Mouse (Mus musculus): ENCODE measurements around the gene Actrt2. TPM values are rescaled to one million over a fixed set of nuclear protein-coding genes. Genes with fewer than 3 reads are reported as not detected.

The Actrt2 gene
- polyA plus RNA-seq, 1 experiment from 2014 or later = not detected

GRCm38 (mm10) chr4:154641296-154642110 is 26.2 kb downstream of the Actrt2 start:
- peaks cover 7% of the 10 kb centered on the region; the same call in 1 of the 2 replicates for H3K4me1 ChIP-seq (replicated peaks; ENCODE audit: insufficient read depth, low read length)
- H3K9ac ChIP-seq (ENCODE audit: low read depth, low read length) = no peak overlapping the region
- no peaks in the 10 kb centered on the region for H3K36me3 ChIP-seq (ENCODE audit: insufficient read depth, low read length)
- H3K9me3 ChIP-seq (replicated peaks; ENCODE audit: low read length) = no peaks in the 10 kb centered on the region
- H3K4me2 ChIP-seq (ENCODE audit: low read length) = peak overlapping the region; percentile 16; the same call in 1 of the 2 replicates
- peak overlapping the region; percentile 20 for H3K27ac ChIP-seq
- H3K4me3 ChIP-seq (replicated peaks; ENCODE audit: low read depth, low read length) = no peak overlapping the region
- H3K27me3 ChIP-seq (ENCODE audit: insufficient read depth, low read length) = peaks cover 61% of the 10 kb centered on the region
- DNase-seq (ENCODE audit: low spot score) (no peak), ATAC-seq (replicated peaks; ENCODE audit: low FRiP score, low read depth) (no peak)
- WGBS = 2% methylated on average over 32 of the region's 32 CpGs
- TF ChIP-seq CTCF (IDR thresholded peaks at IDR 0.05; ENCODE audit: low read depth) = no peak

- no peak for ATAC-seq (replicated peaks; ENCODE audit: low FRiP score, low read depth)
- no peak overlapping the region for H3K4me3 ChIP-seq (replicated peaks; ENCODE audit: low read depth, low read length)
- peak overlapping the region; percentile 63; the same call in 1 of the 2 replicates for H3K4me2 ChIP-seq (ENCODE audit: low read length)
- peaks cover 9% of the 10 kb centered on the region; the same call in 1 of the 2 replicates for H3K4me1 ChIP-seq (replicated peaks; ENCODE audit: insufficient read depth, low read length)
- peaks cover 58% of the 10 kb centered on the region for H3K27me3 ChIP-seq (ENCODE audit: insufficient read depth, low read length)
- H3K9ac ChIP-seq (ENCODE audit: low read depth, low read length) = no peak overlapping the region
- peak overlapping the region; percentile 87 for H3K27ac ChIP-seq
- TF ChIP-seq CTCF (IDR thresholded peaks at IDR 0.05; ENCODE audit: low read depth) = no peak
- H3K36me3 ChIP-seq (ENCODE audit: insufficient read depth, low read length) = no peaks in the 10 kb centered on the region
- no peak for DNase-seq (ENCODE audit: low spot score)
- H3K9me3 ChIP-seq (replicated peaks; ENCODE audit: low read length) = no peaks in the 10 kb centered on the region
- WGBS = 5% methylated on average over 20 of the region's 20 CpGs
Measured at GRCm38 (mm10) chr4:154640443-154641295, 27.0 kb downstream of the Actrt2 start.

GRCm38 (mm10) chr4:154639591-154640442 is 27.9 kb downstream of the Actrt2 start:
- H3K9ac ChIP-seq (ENCODE audit: low read depth, low read length) = 0 out of 2 replicates have a peak overlapping the region, but pooled peaks have one; percentile 81
- H3K9me3 ChIP-seq (replicated peaks; ENCODE audit: low read length) = no peaks in the 10 kb centered on the region
- peak overlapping the region; percentile 63 for H3K4me2 ChIP-seq (ENCODE audit: low read length)
- no peak for DNase-seq (ENCODE audit: low spot score)
- no peak for TF ChIP-seq CTCF (IDR thresholded peaks at IDR 0.05; ENCODE audit: low read depth)
- 8% methylated on average over 13 of the region's 13 CpGs for WGBS
- H3K4me1 ChIP-seq (replicated peaks; ENCODE audit: insufficient read depth, low read length) = peaks cover 12% of the 10 kb centered on the region; the same call in 1 of the 2 replicates
- ATAC-seq (replicated peaks; ENCODE audit: low FRiP score, low read depth) = no peak
- peaks cover 65% of the 10 kb centered on the region for H3K27me3 ChIP-seq (ENCODE audit: insufficient read depth, low read length)
- peak overlapping the region; percentile 87; the same call in 1 of the 2 replicates for H3K27ac ChIP-seq
- peak overlapping the region; percentile 74; the same call in 1 of the 2 replicates for H3K4me3 ChIP-seq (replicated peaks; ENCODE audit: low read depth, low read length)
- H3K36me3 ChIP-seq (ENCODE audit: insufficient read depth, low read length) = no peaks in the 10 kb centered on the region

- WGBS = 4% methylated on average over 7 of the region's 7 CpGs
- no peaks in the 10 kb centered on the region for H3K9me3 ChIP-seq (replicated peaks; ENCODE audit: low read length)
- peak; percentile 63 for DNase-seq (ENCODE audit: low spot score)
- H3K4me2 ChIP-seq (ENCODE audit: low read length) = peak overlapping the region; percentile 63
- peaks cover 12% of the 10 kb centered on the region; the same call in 1 of the 2 replicates for H3K4me1 ChIP-seq (replicated peaks; ENCODE audit: insufficient read depth, low read length)
- peak; percentile 69 for TF ChIP-seq CTCF (IDR thresholded peaks at IDR 0.05; ENCODE audit: low read depth)
- ATAC-seq (replicated peaks; ENCODE audit: low FRiP score, low read depth) = no peak
- no peaks in the 10 kb centered on the region for H3K36me3 ChIP-seq (ENCODE audit: insufficient read depth, low read length)
- H3K9ac ChIP-seq (ENCODE audit: low read depth, low read length) = 0 out of 2 replicates have a peak overlapping the region, but pooled peaks have one; percentile 81
- H3K27ac ChIP-seq = peak overlapping the region; percentile 87
- peaks cover 72% of the 10 kb centered on the region for H3K27me3 ChIP-seq (ENCODE audit: insufficient read depth, low read length)
- peak overlapping the region; percentile 74; the same call in 1 of the 2 replicates for H3K4me3 ChIP-seq (replicated peaks; ENCODE audit: low read depth, low read length)
Measured at GRCm38 (mm10) chr4:154639126-154639525, 28.5 kb downstream of the Actrt2 start.

- Histone ChIP-seq H3K36me3 (ENCODE audit: insufficient read depth, low read length) (no peaks in the 10 kb centered on the region), H3K9ac (ENCODE audit: low read depth, low read length) (peak overlapping the region; percentile 81), H3K27ac (peak overlapping the region; percentile 87), H3K27me3 (ENCODE audit: insufficient read depth, low read length) (peaks cover 74% of the 10 kb centered on the region), H3K4me3 (replicated peaks; ENCODE audit: low read depth, low read length) (peak overlapping the region; percentile 74), H3K4me1 (replicated peaks; ENCODE audit: insufficient read depth, low read length) (peaks cover 12% of the 10 kb centered on the region; the same call in 1 of the 2 replicates), H3K4me2 (ENCODE audit: low read length) (peak overlapping the region; percentile 63), H3K9me3 (replicated peaks; ENCODE audit: low read length) (no peaks in the 10 kb centered on the region)
- DNase-seq (ENCODE audit: low spot score) (no peak), ATAC-seq (replicated peaks; ENCODE audit: low FRiP score, low read depth) (no peak)
- 5% methylated on average over 15 of the region's 15 CpGs for WGBS
- TF ChIP-seq CTCF (IDR thresholded peaks at IDR 0.05; ENCODE audit: low read depth) = no peak
Measured at GRCm38 (mm10) chr4:154638320-154638886, 29.3 kb downstream of the Actrt2 start.

Measured in kidney, postnatal 0 days (tissue).